Mouse (Mus musculus): ENCODE results near the gene Mettl24. TPM values are rescaled to one million over a fixed set of nuclear protein-coding genes. Genes with fewer than 3 reads are reported as not detected.

Gene Mettl24
- polyA plus RNA-seq, 1 experiment from 2014 or later = 3.9 TPM

DNA sequence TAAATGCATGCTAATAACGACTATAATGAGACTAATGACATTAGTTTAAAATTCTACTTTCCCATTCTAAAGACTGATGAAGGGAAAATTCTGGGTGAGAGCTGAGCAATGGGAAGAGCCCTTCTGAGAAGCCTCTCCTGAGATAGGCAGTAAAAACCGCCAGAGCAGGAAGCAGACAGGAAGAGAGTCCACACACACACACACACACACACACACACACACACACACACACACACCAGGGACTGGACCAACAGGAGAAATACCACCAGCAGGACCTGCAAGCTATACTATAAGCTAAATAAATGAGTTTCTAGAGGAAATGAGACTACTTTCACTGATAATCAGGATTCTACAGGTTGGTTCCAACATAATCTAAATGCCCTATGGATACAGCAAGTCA is 172.5 kb downstream of the Mettl24 start:
- no peaks in the 10 kb centered on the region for H3K36me3 ChIP-seq (ENCODE audit: insufficient read depth, low read length)
- no peak overlapping the region for H3K4me2 ChIP-seq (ENCODE audit: low read length)
- ATAC-seq (replicated peaks; ENCODE audit: low FRiP score, low read depth) (no peak), DNase-seq (ENCODE audit: low spot score) (no peak)
- H3K4me3 ChIP-seq (replicated peaks; ENCODE audit: low read depth, low read length) = no peak overlapping the region
- no peak for TF ChIP-seq CTCF (IDR thresholded peaks at IDR 0.05; ENCODE audit: low read depth)
- 42% methylated on average over 2 of the region's 2 CpGs for WGBS
- no peak overlapping the region for H3K9ac ChIP-seq (ENCODE audit: low read depth, low read length)
- no peaks in the 10 kb centered on the region for H3K4me1 ChIP-seq (replicated peaks; ENCODE audit: insufficient read depth, low read length)
- H3K9me3 ChIP-seq (replicated peaks; ENCODE audit: low read length) = no peaks in the 10 kb centered on the region
- no peaks in the 10 kb centered on the region for H3K27me3 ChIP-seq (ENCODE audit: insufficient read depth, low read length)
- no peak overlapping the region for H3K27ac ChIP-seq

GRCm38 (mm10) chr10:40856703-40857102 is 173.6 kb downstream of the Mettl24 start:
- Histone ChIP-seq H3K36me3 (ENCODE audit: insufficient read depth, low read length) (no peaks in the 10 kb centered on the region), H3K4me2 (ENCODE audit: low read length) (no peak overlapping the region), H3K4me1 (replicated peaks; ENCODE audit: insufficient read depth, low read length) (no peaks in the 10 kb centered on the region), H3K27ac (no peak overlapping the region), H3K4me3 (replicated peaks; ENCODE audit: low read depth, low read length) (no peak overlapping the region), H3K9me3 (replicated peaks; ENCODE audit: low read length) (no peaks in the 10 kb centered on the region), H3K9ac (ENCODE audit: low read depth, low read length) (no peak overlapping the region), H3K27me3 (ENCODE audit: insufficient read depth, low read length) (no peaks in the 10 kb centered on the region)
- no peak for TF ChIP-seq CTCF (IDR thresholded peaks at IDR 0.05; ENCODE audit: low read depth)
- DNase-seq (ENCODE audit: low spot score) = no peak
- WGBS = 88% methylated on average over 7 of the region's 7 CpGs
- ATAC-seq (replicated peaks; ENCODE audit: low FRiP score, low read depth) = no peak

GRCm38 (mm10) chr10:40857599-40857998 is 174.5 kb downstream of the Mettl24 start:
- no peak overlapping the region for H3K4me2 ChIP-seq (ENCODE audit: low read length)
- no peaks in the 10 kb centered on the region for H3K9me3 ChIP-seq (replicated peaks; ENCODE audit: low read length)
- DNase-seq (ENCODE audit: low spot score) = no peak
- no peak overlapping the region for H3K4me3 ChIP-seq (replicated peaks; ENCODE audit: low read depth, low read length)
- no peak overlapping the region for H3K27ac ChIP-seq
- H3K4me1 ChIP-seq (replicated peaks; ENCODE audit: insufficient read depth, low read length) = no peaks in the 10 kb centered on the region
- 86% methylated on average over 8 of the region's 8 CpGs for WGBS
- no peak overlapping the region for H3K9ac ChIP-seq (ENCODE audit: low read depth, low read length)
- TF ChIP-seq CTCF (IDR thresholded peaks at IDR 0.05; ENCODE audit: low read depth) = no peak
- no peak for ATAC-seq (replicated peaks; ENCODE audit: low FRiP score, low read depth)
- H3K36me3 ChIP-seq (ENCODE audit: insufficient read depth, low read length) = no peaks in the 10 kb centered on the region
- no peaks in the 10 kb centered on the region for H3K27me3 ChIP-seq (ENCODE audit: insufficient read depth, low read length)

Other genes starting within 250 kb of the Mettl24 start
- gene Slc22a16, start 112.9 kb upstream of the Mettl24 start, polyA plus RNA-seq (2015; fragmentation: Nextera tagmentation; extraction: Ambion mirVana) = not detected in 2 replicates
- gene Ddo, start 53.3 kb upstream of the Mettl24 start, polyA plus RNA-seq (2015; fragmentation: Nextera tagmentation; extraction: Ambion mirVana) = 3.2 and 3.6 TPM in 2 replicates
- gene Cdc40, start 200.0 kb downstream of the Mettl24 start, polyA plus RNA-seq (2015; fragmentation: Nextera tagmentation; extraction: Ambion mirVana) = 25.0 and 28.2 TPM in 2 replicates
- gene Wasf1, start 200.2 kb downstream of the Mettl24 start, polyA plus RNA-seq (2015; fragmentation: Nextera tagmentation; extraction: Ambion mirVana) = 13.2 TPM in 2 replicates